Mouse (Mus musculus) midbrain, embryonic 16.5 days (tissue): ENCODE results near the gene Ccnt1. TPM values are rescaled to one million over a fixed set of nuclear protein-coding genes. Genes with fewer than 3 reads are reported as not detected.
"Not testable (repeated sequence)": the region's sequence is repeated elsewhere in the genome, so short reads cannot be mapped to it uniquely, and the experiment has no call there.

Experiments
- ATAC-seq: fragments of 200-750 bp; cut with Nextera tagmentation; 2 replicates; pipeline ENCODE4 v1.8.0; 2017; ENCODE audit warnings: moderate TSS enrichment
- H3K27ac ChIP-seq: fragments of 300-500 bp; sonication (generic); 2 replicates; pipeline ENCODE4 v1.5.1; 2014; ENCODE audit warnings: mild to moderate bottlenecking, low read length, mixed read lengths
- H3K27me3 ChIP-seq: fragments of 300-500 bp; sonication (generic); 2 replicates; pipeline ENCODE4 v1.6.1; 2014; ENCODE audit warnings: low read depth, low read length, mixed read lengths; ENCODE audit not compliant: control insufficient read depth, insufficient read depth
- H3K36me3 ChIP-seq: fragments of 300-500 bp; sonication (generic); 2 replicates; pipeline ENCODE4 v1.6.1; 2014; ENCODE audit warnings: mild to moderate bottlenecking, low read length, moderate library complexity, mixed read lengths; ENCODE audit not compliant: control insufficient read depth, insufficient read depth
- H3K4me1 ChIP-seq: fragments of 300-500 bp; sonication (generic); 2 replicates; pipeline ENCODE4 v1.6.1; 2014; ENCODE audit warnings: mild to moderate bottlenecking, low read length, mixed read lengths; ENCODE audit not compliant: control insufficient read depth, insufficient read depth
- H3K4me2 ChIP-seq: fragments of 300-500 bp; sonication (generic); 2 replicates; pipeline ENCODE4 v1.6.1; 2014; ENCODE audit warnings: mild to moderate bottlenecking, low read length, mixed read lengths
- H3K4me3 ChIP-seq: fragments of 300-500 bp; sonication (generic); 2 replicates; pipeline ENCODE4 v1.5.1; 2014; ENCODE audit warnings: low read depth, mild to moderate bottlenecking, low read length, moderate library complexity, mixed read lengths
- H3K9ac ChIP-seq: fragments of 300-500 bp; sonication (generic); 2 replicates; pipeline ENCODE4 v1.6.1; 2014; ENCODE audit warnings: low read depth, low read length, mixed read lengths
- H3K9me3 ChIP-seq: fragments of 300-500 bp; sonication (generic); replicated peaks from 2 replicates; pipeline ENCODE4 v1.6.1; 2014; ENCODE audit warnings: mild to moderate bottlenecking, low read length, mixed read lengths; ENCODE audit not compliant: control insufficient read depth, poor library complexity, severe bottlenecking
- WGBS: fragments of 180-500 bp; shearing (Covaris S2); extraction: QIAGEN DNeasy Blood & Tissue Kit; methylation state at CpG from one replicate; pipeline ENCODE4 v1.1.7; 2014; 5-methylcytosine and 5-hydroxymethylcytosine counted together
- polyA plus RNA-seq: library from polyadenylated mRNA; unstranded; fragments of >200 nt; fragmentation: Nextera tagmentation; extraction: Ambion mirVana; gene quantifications from 2 replicates; pipeline ENCODE4 v1.2.1, GENCODE M21; 2015

Ccnt1 gene
- polyA plus RNA-seq, 1 experiment from 2014 or later: 65.3 TPM

GRCm38 (mm10) chr15:98527056-98527771 lies 43.5 kb downstream of the Ccnt1 start:
- no peaks in the 10 kb centered on the region for H3K9me3 ChIP-seq
- no peak overlapping the region for H3K4me3 ChIP-seq
- no peak overlapping the region for H3K4me2 ChIP-seq
- no peaks in the 10 kb centered on the region for H3K27me3 ChIP-seq
- no peak overlapping the region for H3K27ac ChIP-seq
- no peak for ATAC-seq
- H3K36me3 ChIP-seq: peaks cover 43% of the 10 kb centered on the region
- no peak overlapping the region for H3K9ac ChIP-seq
- 96% methylated on average over 5 of the region's 5 CpGs for WGBS
- H3K4me1 ChIP-seq: peaks cover 8% of the 10 kb centered on the region

- no peaks in the 10 kb centered on the region for H3K9me3 ChIP-seq
- no peak overlapping the region for H3K27ac ChIP-seq
- H3K4me3 ChIP-seq: no peak overlapping the region
- 79% methylated on average over 5 of the region's 5 CpGs for WGBS
- no peak overlapping the region for H3K4me2 ChIP-seq
- no peak for ATAC-seq
- H3K4me1 ChIP-seq: peaks cover 2% of the 10 kb centered on the region; the same call in 1 of the 2 replicates
- no peaks in the 10 kb centered on the region for H3K27me3 ChIP-seq
- H3K9ac ChIP-seq: no peak overlapping the region
- H3K36me3 ChIP-seq: peaks cover 46% of the 10 kb centered on the region
Observed at GRCm38 (mm10) chr15:98526057-98526456, 44.7 kb downstream of the Ccnt1 start.

GRCm38 (mm10) chr15:98521245-98521644 lies 49.5 kb downstream of the Ccnt1 start:
- no peaks in the 10 kb centered on the region for H3K9me3 ChIP-seq
- no peaks in the 10 kb centered on the region for H3K4me1 ChIP-seq
- H3K9ac ChIP-seq: no peak overlapping the region
- H3K27ac ChIP-seq: no peak overlapping the region
- peaks cover 45% of the 10 kb centered on the region for H3K36me3 ChIP-seq
- ATAC-seq: no peak
- H3K4me3 ChIP-seq: no peak overlapping the region
- 94% methylated on average over 3 of the region's 3 CpGs for WGBS
- H3K27me3 ChIP-seq: no peaks in the 10 kb centered on the region
- no peak overlapping the region for H3K4me2 ChIP-seq

GRCm38 (mm10) chr15:98517380-98518355 lies 53.1 kb downstream of the Ccnt1 start:
- no peak for ATAC-seq
- H3K27ac ChIP-seq: no peak overlapping the region
- H3K4me3 ChIP-seq: no peak overlapping the region
- no peaks in the 10 kb centered on the region for H3K27me3 ChIP-seq
- H3K4me2 ChIP-seq: no peak overlapping the region
- H3K9ac ChIP-seq: no peak overlapping the region
- H3K9me3 ChIP-seq: no peaks in the 10 kb centered on the region
- no peaks in the 10 kb centered on the region for H3K4me1 ChIP-seq
- H3K36me3 ChIP-seq: peaks cover 30% of the 10 kb centered on the region
- WGBS: 67% methylated on average over 16 of the region's 16 CpGs

- H3K9me3 ChIP-seq, H3K9ac ChIP-seq, H3K4me1 ChIP-seq, H3K27me3 ChIP-seq, H3K27ac ChIP-seq, ATAC-seq, H3K4me2 ChIP-seq, H3K4me3 ChIP-seq: not testable (repeated sequence)
- H3K36me3 ChIP-seq: peaks cover 13% of the 10 kb centered on the region
- WGBS: 86% methylated on average over 2 of the region's 2 CpGs
Observed at GRCm38 (mm10) chr15:98514845-98515244, 55.9 kb downstream of the Ccnt1 start.

GRCm38 (mm10) chr15:98514146-98514545 lies 56.6 kb downstream of the Ccnt1 start:
- H3K9ac ChIP-seq: no peak overlapping the region
- H3K27me3 ChIP-seq: no peaks in the 10 kb centered on the region
- H3K27ac ChIP-seq: no peak overlapping the region
- no peak overlapping the region for H3K4me3 ChIP-seq
- peaks cover 9% of the 10 kb centered on the region for H3K36me3 ChIP-seq
- 87% methylated on average over 8 of the region's 8 CpGs for WGBS
- no peaks in the 10 kb centered on the region for H3K9me3 ChIP-seq
- no peak overlapping the region for H3K4me2 ChIP-seq
- 0 out of 2 replicates have a peak, but pooled peaks cover 2% of the 10 kb centered on the region for H3K4me1 ChIP-seq
- ATAC-seq: no peak

- H3K27ac ChIP-seq, H3K9ac ChIP-seq, H3K27me3 ChIP-seq, ATAC-seq, H3K4me1 ChIP-seq, H3K36me3 ChIP-seq, H3K4me3 ChIP-seq, H3K9me3 ChIP-seq, H3K4me2 ChIP-seq: not testable (repeated sequence)
- 86% methylated on average over 3 of the region's 3 CpGs for WGBS
Observed at GRCm38 (mm10) chr15:98513676-98514075, 57.0 kb downstream of the Ccnt1 start.

- no peak overlapping the region for H3K4me3 ChIP-seq
- H3K9me3 ChIP-seq: no peaks in the 10 kb centered on the region
- 0 out of 2 replicates have a peak, but pooled peaks cover 2% of the 10 kb centered on the region for H3K4me1 ChIP-seq
- no peak overlapping the region for H3K9ac ChIP-seq
- no peaks in the 10 kb centered on the region for H3K27me3 ChIP-seq
- H3K4me2 ChIP-seq: no peak overlapping the region
- peaks cover 3% of the 10 kb centered on the region; the same call in 1 of the 2 replicates for H3K36me3 ChIP-seq
- WGBS: 58% methylated on average over 17 of the region's 17 CpGs
- no peak for ATAC-seq
- H3K27ac ChIP-seq: no peak overlapping the region
Observed at GRCm38 (mm10) chr15:98512799-98513321, 57.9 kb downstream of the Ccnt1 start.
